Mouse (Mus musculus): Measurements from ENCODE around the gene Coro2a.
"Not testable (repeated sequence)": the region's sequence is repeated elsewhere in the genome, so short reads cannot be mapped to it uniquely, and the experiment has no call there.

Coro2a gene

GRCm38 (mm10) chr4:46601844-46602423, at the start of gene Coro2a:
TSS of gene Coro2a (minus strand) at chr4:46602202.
- peak; percentile 80 for DNase-seq (ENCODE audit: low spot score)

- DNase-seq (ENCODE audit: low spot score) = peak; percentile 87
Measured at GRCm38 (mm10) chr4:46650086-46650753, 48.2 kb upstream of the Coro2a start, which contains the start of gene Tbc1d2. TSS of gene Tbc1d2 (minus strand) at chr4:46650209.

- DNase-seq (ENCODE audit: low spot score) = no peak
Measured at GRCm38 (mm10) chr4:46649161-46649560, 47.2 kb upstream of the Coro2a start.

GRCm38 (mm10) chr4:46643676-46644112, 41.7 kb upstream of the Coro2a start:
- DNase-seq (ENCODE audit: low spot score) = no peak

GRCm38 (mm10) chr4:46642924-46643675, 41.1 kb upstream of the Coro2a start:
- no peak for DNase-seq (ENCODE audit: low spot score)

GRCm38 (mm10) chr4:46641283-46641682, 39.3 kb upstream of the Coro2a start:
- DNase-seq (ENCODE audit: low spot score) = no peak

GRCm38 (mm10) chr4:46639866-46640265, 37.9 kb upstream of the Coro2a start:
- DNase-seq (ENCODE audit: low spot score) = no peak

GRCm38 (mm10) chr4:46637250-46637649, 35.2 kb upstream of the Coro2a start:
- not testable (repeated sequence) for DNase-seq (ENCODE audit: low spot score)

GRCm38 (mm10) chr4:46635702-46636430, 33.9 kb upstream of the Coro2a start:
- no peak for DNase-seq (ENCODE audit: low spot score)

- DNase-seq (ENCODE audit: low spot score) = no peak
Measured at GRCm38 (mm10) chr4:46634881-46635280, 32.9 kb upstream of the Coro2a start.

GRCm38 (mm10) chr4:46633565-46633964, 31.6 kb upstream of the Coro2a start:
- not testable (repeated sequence) for DNase-seq (ENCODE audit: low spot score)

- no peak for DNase-seq (ENCODE audit: low spot score)
Measured at GRCm38 (mm10) chr4:46632465-46632864, 30.5 kb upstream of the Coro2a start.

GRCm38 (mm10) chr4:46630390-46630789, 28.4 kb upstream of the Coro2a start:
- no peak for DNase-seq (ENCODE audit: low spot score)

GRCm38 (mm10) chr4:46628873-46629272, 26.9 kb upstream of the Coro2a start:
- no peak for DNase-seq (ENCODE audit: low spot score)

- DNase-seq (ENCODE audit: low spot score) = no peak
Measured at GRCm38 (mm10) chr4:46628081-46628480, 26.1 kb upstream of the Coro2a start.

GRCm38 (mm10) chr4:46625101-46625500, 23.1 kb upstream of the Coro2a start:
- no peak for DNase-seq (ENCODE audit: low spot score)

GRCm38 (mm10) chr4:46623007-46623406, 21.0 kb upstream of the Coro2a start:
- no peak for DNase-seq (ENCODE audit: low spot score)

GRCm38 (mm10) chr4:46620946-46621345, 18.9 kb upstream of the Coro2a start:
- DNase-seq (ENCODE audit: low spot score) = no peak

- no peak for DNase-seq (ENCODE audit: low spot score)
Measured at GRCm38 (mm10) chr4:46620330-46620729, 18.3 kb upstream of the Coro2a start.

GRCm38 (mm10) chr4:46618196-46618817, 16.3 kb upstream of the Coro2a start:
- no peak for DNase-seq (ENCODE audit: low spot score)

GRCm38 (mm10) chr4:46617408-46617807, 15.4 kb upstream of the Coro2a start:
- no peak for DNase-seq (ENCODE audit: low spot score)

GRCm38 (mm10) chr4:46614641-46615040, 12.6 kb upstream of the Coro2a start:
- no peak for DNase-seq (ENCODE audit: low spot score)
